Mouse (Mus musculus) embryonic facial prominence, embryonic 11.5 days (tissue): Measurements from ENCODE around the gene Spsb1. TPM values are rescaled to one million over a fixed set of nuclear protein-coding genes. Genes with fewer than 3 reads are reported as not detected.

Experiments used
- ATAC-seq: fragments of 200-750 bp; cut with Nextera tagmentation; replicated peaks from 2 replicates; pipeline ENCODE4 v1.8.0; 2017; ENCODE audit warnings: low read depth; ENCODE audit not compliant: insufficient number of reproducible peaks, low FRiP score, low TSS enrichment
- DNase-seq: peaks from one replicate; pipeline ENCODE4 v3.0.0-alpha.2; 2015; ENCODE audit warnings: low spot score
- H3K27ac ChIP-seq: fragments of 300-500 bp; sonication (generic); replicated peaks from 2 replicates; pipeline ENCODE4 v1.5.1; 2014; ENCODE audit warnings: mild to moderate bottlenecking, low read depth, low read length, control low read depth
- H3K27me3 ChIP-seq: fragments of 300-500 bp; sonication (generic); 2 replicates; pipeline ENCODE4 v1.6.1; 2014; ENCODE audit warnings: mild to moderate bottlenecking, low read length, moderate library complexity, mixed read lengths; ENCODE audit not compliant: control insufficient read depth, insufficient read depth
- H3K36me3 ChIP-seq: fragments of 300-500 bp; sonication (generic); replicated peaks from 2 replicates; pipeline ENCODE4 v1.6.1; 2014; ENCODE audit warnings: low read depth, mild to moderate bottlenecking, low read length, moderate library complexity, mixed read lengths; ENCODE audit not compliant: control insufficient read depth, insufficient read depth
- H3K4me1 ChIP-seq: fragments of 300-500 bp; sonication (generic); 2 replicates; pipeline ENCODE4 v1.6.1; 2014; ENCODE audit warnings: low read length, mixed read lengths; ENCODE audit not compliant: control insufficient read depth, insufficient read depth
- H3K4me2 ChIP-seq: fragments of 300-500 bp; sonication (generic); 2 replicates; pipeline ENCODE4 v1.6.1; 2014; ENCODE audit warnings: low read depth, mild to moderate bottlenecking, control low read depth, low read length, moderate library complexity
- H3K4me3 ChIP-seq: fragments of 300-500 bp; sonication (generic); 2 replicates; pipeline ENCODE4 v1.5.1; 2014; ENCODE audit warnings: low read depth, low read length, control low read depth
- H3K9ac ChIP-seq: fragments of 300-500 bp; sonication (generic); replicated peaks from 2 replicates; pipeline ENCODE4 v1.6.1; 2014; ENCODE audit warnings: mild to moderate bottlenecking, control low read depth, low read length
- H3K9me3 ChIP-seq: fragments of 300-500 bp; sonication (generic); replicated peaks from 2 replicates; pipeline ENCODE4 v1.6.1; 2016; ENCODE audit warnings: mild to moderate bottlenecking, low read length, inconsistent platforms, mixed read lengths; ENCODE audit not compliant: control insufficient read depth
- WGBS: fragments of 180-500 bp; shearing (Covaris S2); extraction: QIAGEN DNeasy Blood & Tissue Kit; methylation state at CpG from one replicate; pipeline ENCODE4 v1.1.7; 2014; 5-methylcytosine and 5-hydroxymethylcytosine counted together
- polyA plus RNA-seq: library from polyadenylated mRNA; unstranded; fragments of >200 nt; fragmentation: Nextera tagmentation; extraction: Ambion mirVana; gene quantifications from 2 replicates; pipeline ENCODE4 v1.2.1, GENCODE M21; 2014

The Spsb1 gene
- polyA plus RNA-seq, 1 experiment from 2014 or later = 16.7 TPM

DNA sequence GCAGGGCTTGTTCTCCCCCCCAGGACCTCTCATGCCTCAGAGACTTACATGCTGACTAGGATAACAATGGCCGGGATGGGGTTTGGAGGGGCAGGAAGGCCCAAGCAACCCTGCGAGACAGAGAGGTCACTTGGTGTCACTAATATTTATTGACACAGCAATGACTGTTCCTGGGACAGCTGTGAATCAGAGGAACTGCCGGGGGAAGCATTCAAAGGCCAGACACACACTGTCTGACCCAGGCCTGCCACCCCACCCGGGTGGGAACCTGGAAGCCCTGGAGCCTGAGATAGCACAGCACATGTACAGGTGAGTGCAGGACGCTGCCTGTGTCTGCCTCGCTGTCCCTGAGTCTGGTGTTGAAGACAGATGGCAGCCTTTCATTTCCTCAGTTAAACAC lies 79.5 kb downstream of the Spsb1 start:
- Histone ChIP-seq H3K9me3 (no peaks in the 10 kb centered on the region), H3K9ac (no peak overlapping the region; the same call in 1 of the 2 replicates), H3K4me2 (no peak overlapping the region), H3K4me1 (peaks cover 21% of the 10 kb centered on the region), H3K36me3 (no peaks in the 10 kb centered on the region), H3K4me3 (no peak overlapping the region), H3K27ac (peak overlapping the region; percentile 28; the same call in 1 of the 2 replicates), H3K27me3 (no peaks in the 10 kb centered on the region)
- ATAC-seq (no peak), DNase-seq (no peak)
- 25% methylated on average over 6 of the region's 6 CpGs for WGBS

GRCm38 (mm10) chr4:149872236-149872635 lies 82.6 kb downstream of the Spsb1 start:
- H3K9me3 ChIP-seq = no peaks in the 10 kb centered on the region
- no peaks in the 10 kb centered on the region for H3K27me3 ChIP-seq
- H3K4me1 ChIP-seq = peaks cover 19% of the 10 kb centered on the region
- no peak overlapping the region for H3K27ac ChIP-seq
- no peak overlapping the region for H3K9ac ChIP-seq
- 57% methylated on average over 6 of the region's 6 CpGs for WGBS
- no peak for ATAC-seq
- no peak for DNase-seq
- no peak overlapping the region for H3K4me3 ChIP-seq
- H3K4me2 ChIP-seq = no peak overlapping the region
- H3K36me3 ChIP-seq = no peaks in the 10 kb centered on the region

- no peak for DNase-seq
- Histone ChIP-seq H3K36me3 (no peaks in the 10 kb centered on the region), H3K4me1 (peaks cover 15% of the 10 kb centered on the region), H3K9ac (no peak overlapping the region), H3K4me3 (no peak overlapping the region), H3K27me3 (no peaks in the 10 kb centered on the region), H3K4me2 (no peak overlapping the region), H3K27ac (no peak overlapping the region), H3K9me3 (no peaks in the 10 kb centered on the region)
- WGBS = 55% methylated on average over 7 of the region's 7 CpGs
- ATAC-seq = no peak
These were observed 83.3 kb downstream of the Spsb1 start for GRCm38 (mm10) chr4:149871582-149871981.

GRCm38 (mm10) chr4:149871014-149871413 lies 83.8 kb downstream of the Spsb1 start:
- no peak overlapping the region for H3K9ac ChIP-seq
- WGBS = 41% methylated on average over 11 of the region's 11 CpGs
- no peak overlapping the region for H3K27ac ChIP-seq
- ATAC-seq = no peak
- no peaks in the 10 kb centered on the region for H3K27me3 ChIP-seq
- no peak overlapping the region for H3K4me2 ChIP-seq
- H3K4me3 ChIP-seq = no peak overlapping the region
- no peaks in the 10 kb centered on the region for H3K9me3 ChIP-seq
- H3K4me1 ChIP-seq = peaks cover 10% of the 10 kb centered on the region
- DNase-seq = no peak
- no peaks in the 10 kb centered on the region for H3K36me3 ChIP-seq

GRCm38 (mm10) chr4:149870412-149870811 lies 84.4 kb downstream of the Spsb1 start:
- Histone ChIP-seq H3K9me3 (no peaks in the 10 kb centered on the region), H3K27me3 (no peaks in the 10 kb centered on the region)
- ATAC-seq = no peak

DNA sequence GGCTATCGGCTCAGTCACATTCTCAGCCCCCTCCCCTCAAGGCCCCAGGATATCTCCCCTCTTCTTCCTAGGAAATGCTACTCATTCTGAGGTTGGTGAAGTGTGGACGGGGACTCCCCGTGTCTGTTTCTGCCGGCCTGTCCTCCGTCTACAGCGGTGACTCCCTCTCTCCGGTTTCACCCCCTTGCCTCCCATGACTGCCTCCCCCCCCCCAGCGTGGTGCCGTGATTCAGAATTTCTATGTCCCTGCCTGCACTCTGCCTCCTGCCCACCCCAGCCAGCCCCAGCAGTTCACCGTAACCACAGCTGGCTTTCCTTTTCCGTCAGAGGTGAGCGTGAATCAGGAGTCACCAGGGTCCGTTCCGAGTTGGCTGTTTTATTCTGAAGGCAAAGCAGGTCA lies 86.1 kb downstream of the Spsb1 start:
- no peak overlapping the region; the same call in 1 of the 2 replicates for H3K9ac ChIP-seq
- H3K27ac ChIP-seq = no peak overlapping the region
- DNase-seq (no peak), ATAC-seq (0 out of 2 replicates have a peak, but pooled peaks have one; percentile 37)
- no peak overlapping the region for H3K4me3 ChIP-seq
- no peaks in the 10 kb centered on the region for H3K27me3 ChIP-seq
- no peaks in the 10 kb centered on the region for H3K36me3 ChIP-seq
- H3K4me2 ChIP-seq = no peak overlapping the region; the same call in 1 of the 2 replicates
- H3K4me1 ChIP-seq = no peaks in the 10 kb centered on the region
- 70% methylated on average over 14 of the region's 14 CpGs for WGBS
- H3K9me3 ChIP-seq = no peaks in the 10 kb centered on the region

More at GRCm38 (mm10) chr4:149870412-149870811, 84.4 kb downstream of the Spsb1 start:
- H3K4me3 ChIP-seq = no peak overlapping the region
- no peak for DNase-seq
- H3K4me1 ChIP-seq = peaks cover 5% of the 10 kb centered on the region
- no peak overlapping the region for H3K9ac ChIP-seq
- no peak overlapping the region for H3K4me2 ChIP-seq
- H3K27ac ChIP-seq = no peak overlapping the region
- no peaks in the 10 kb centered on the region for H3K36me3 ChIP-seq

- Histone ChIP-seq H3K9ac (no peak overlapping the region), H3K9me3 (no peaks in the 10 kb centered on the region), H3K4me2 (no peak overlapping the region), H3K4me1 (no peaks in the 10 kb centered on the region), H3K27me3 (no peaks in the 10 kb centered on the region), H3K4me3 (no peak overlapping the region), H3K36me3 (no peaks in the 10 kb centered on the region), H3K27ac (no peak overlapping the region)
- ATAC-seq (no peak), DNase-seq (no peak)
- WGBS = 64% methylated on average over 9 of the region's 9 CpGs
These were observed 86.8 kb downstream of the Spsb1 start for GRCm38 (mm10) chr4:149868009-149868408.

- Histone ChIP-seq H3K9me3 (no peaks in the 10 kb centered on the region), H3K4me1 (no peaks in the 10 kb centered on the region), H3K27ac (no peak overlapping the region), H3K27me3 (no peaks in the 10 kb centered on the region), H3K36me3 (no peaks in the 10 kb centered on the region), H3K4me3 (no peak overlapping the region), H3K9ac (no peak overlapping the region), H3K4me2 (no peak overlapping the region)
- 69% methylated on average over 4 of the region's 4 CpGs for WGBS
- DNase-seq (no peak), ATAC-seq (no peak)
These were observed 87.5 kb downstream of the Spsb1 start for GRCm38 (mm10) chr4:149867351-149867750.
